Mouse (Mus musculus): ENCODE data around the gene Gjb6. TPM values are rescaled to one million over a fixed set of nuclear protein-coding genes. Genes with fewer than 3 reads are reported as not detected.

Gjb6 gene
- total and polyA plus RNA-seq, 3 experiments = not detected

- H3K27me3 ChIP-seq (replicated peaks) = no peaks in the 10 kb centered on the region
- no peaks in the 10 kb centered on the region for H3K79me2 ChIP-seq (replicated peaks; ENCODE audit: control insufficient read depth, extremely low read depth, insufficient read depth, poor library complexity, severe bottlenecking)
- H3K4me1 ChIP-seq (ENCODE audit: control insufficient read depth in 1 of 2, insufficient read depth in 2 of 2) = no peaks in the 10 kb centered on the region
- H3K9ac ChIP-seq (ENCODE audit: insufficient read depth, low read depth) = no peak overlapping the region
- DNase-seq (ENCODE audit: extremely low read depth) = no peak
- H3K36me3 ChIP-seq (replicated peaks in 1 of 2; ENCODE audit: control insufficient read depth in 1 of 2, insufficient read depth in 1 of 2, low read length in 1 of 2) = no peaks in the 10 kb centered on the region
- no peak overlapping the region for H3K4me3 ChIP-seq (replicated peaks in 1 of 3; ENCODE audit: low read depth in 2 of 3, low read length in 2 of 3, poor library complexity in 1 of 3)
- peaks cover 4% of the 10 kb centered on the region for H3K9me3 ChIP-seq (replicated peaks; ENCODE audit: low read length)
- H3K4me2 ChIP-seq (ENCODE audit: insufficient read depth, low read depth, poor library complexity, severe bottlenecking) = no peak overlapping the region
- H3K27ac ChIP-seq (ENCODE audit: insufficient read depth, low read depth) = no peak overlapping the region
- dilution Hi-C loops (cut with MboI; ENCODE audit: extremely low pct_ligation_motif_present, extremely low pct_unique_long_range_greater_than_20kb, low sequenced_read_pairs) (no loop called here), in situ Hi-C loops (cut with MboI; ENCODE audit: low pct_ligation_motif_present, low pct_unique_long_range_greater_than_20kb, low sequenced_read_pairs) (no loop called here)
- TF ChIP-seq ZC3H11A (IDR thresholded peaks at IDR 0.05; ENCODE audit: low read depth, low read length) = no peak
- TF ChIP-seq ZKSCAN1 (IDR thresholded peaks at IDR 0.05; ENCODE audit: borderline replicate concordance, low read depth, low read length) = no peak
- TF ChIP-seq MYC (IDR thresholded peaks at IDR 0.05; ENCODE audit: low read depth, low read length) = no peak
- no peak for TF ChIP-seq ETS1 (conservative IDR thresholded peaks at IDR 0.05; ENCODE audit: low read depth, low read length)
- no peak for TF ChIP-seq MAX (IDR thresholded peaks at IDR 0.05; ENCODE audit: low read length)
- TF ChIP-seq SMC3 (IDR thresholded peaks at IDR 0.05; ENCODE audit: low read depth, low read length) = no peak
- TF ChIP-seq TBP (conservative IDR thresholded peaks at IDR 0.05; ENCODE audit: low read depth, low read length) = no peak
- TF ChIP-seq JUN (IDR thresholded peaks at IDR 0.05; ENCODE audit: insufficient read depth, low read depth, low read length) = no peak
- no peak for TF ChIP-seq HCFC1 (IDR thresholded peaks at IDR 0.05; ENCODE audit: low read depth, low read length)
- TF ChIP-seq KAT2A (IDR thresholded peaks at IDR 0.05; ENCODE audit: insufficient replicate concordance, low read length) = no peak
- TF ChIP-seq ELF1 (IDR thresholded peaks at IDR 0.05; ENCODE audit: low read depth, low read length) = no peak
- no peak for TF ChIP-seq POLR2AphosphoS2 (IDR thresholded peaks at IDR 0.05; ENCODE audit: low read depth, low read length)
- TF ChIP-seq RCOR1 (conservative IDR thresholded peaks at IDR 0.05; ENCODE audit: low read depth, low read length) = no peak
- TF ChIP-seq TCF12 (IDR thresholded peaks at IDR 0.05; ENCODE audit: low read depth, low read length) = no peak
- no peak for TF ChIP-seq EP300 (IDR thresholded peaks at IDR 0.05; ENCODE audit: low read length)
- no peak for TF ChIP-seq MAFK (IDR thresholded peaks at IDR 0.05; ENCODE audit: insufficient replicate concordance, low read length)
- TF ChIP-seq CHD1 (IDR thresholded peaks at IDR 0.05; ENCODE audit: low read depth, low read length) = no peak
- no peak for TF ChIP-seq PAX5 (IDR thresholded peaks at IDR 0.05; ENCODE audit: low read length)
Observed at GRCm38 (mm10) chr14:57105721-57106120, 27.7 kb downstream of the Gjb6 start.

GRCm38 (mm10) chr14:57105111-57105510 lies 28.3 kb downstream of the Gjb6 start:
- Histone ChIP-seq H3K79me2 (replicated peaks; ENCODE audit: control insufficient read depth, extremely low read depth, insufficient read depth, poor library complexity, severe bottlenecking) (no peaks in the 10 kb centered on the region), H3K27me3 (replicated peaks) (no peaks in the 10 kb centered on the region), H3K27ac (ENCODE audit: insufficient read depth, low read depth) (no peak overlapping the region), H3K4me1 (ENCODE audit: control insufficient read depth in 1 of 2, insufficient read depth in 2 of 2) (no peaks in the 10 kb centered on the region), H3K36me3 (replicated peaks in 1 of 2; ENCODE audit: control insufficient read depth in 1 of 2, insufficient read depth in 1 of 2, low read length in 1 of 2) (no peaks in the 10 kb centered on the region), H3K9ac (ENCODE audit: insufficient read depth, low read depth) (no peak overlapping the region), H3K9me3 (replicated peaks; ENCODE audit: low read length) (peaks cover 4% of the 10 kb centered on the region), H3K4me3 (replicated peaks in 1 of 3; ENCODE audit: low read depth in 2 of 3, low read length in 2 of 3, poor library complexity in 1 of 3) (no peak overlapping the region), H3K4me2 (ENCODE audit: insufficient read depth, low read depth, poor library complexity, severe bottlenecking) (no peak overlapping the region)
- in situ Hi-C loops (cut with MboI; ENCODE audit: low pct_ligation_motif_present, low pct_unique_long_range_greater_than_20kb, low sequenced_read_pairs) = no loop called here
- TF ChIP-seq ZKSCAN1 (IDR thresholded peaks at IDR 0.05; ENCODE audit: borderline replicate concordance, low read depth, low read length) (no peak), SMC3 (IDR thresholded peaks at IDR 0.05; ENCODE audit: low read depth, low read length) (no peak), MAZ (IDR thresholded peaks at IDR 0.05; ENCODE audit: low read depth, low read length) (no peak), NELFE (IDR thresholded peaks at IDR 0.05; ENCODE audit: low read depth, low read length) (no peak), E2F4 (IDR thresholded peaks at IDR 0.05; ENCODE audit: insufficient replicate concordance, low read depth, low read length) (no peak), MAFK (IDR thresholded peaks at IDR 0.05; ENCODE audit: insufficient replicate concordance, low read length) (no peak), CHD1 (IDR thresholded peaks at IDR 0.05; ENCODE audit: low read depth, low read length) (no peak), KAT2A (IDR thresholded peaks at IDR 0.05; ENCODE audit: insufficient replicate concordance, low read length) (no peak), USF1 (IDR thresholded peaks at IDR 0.05; ENCODE audit: low read depth, low read length) (no peak), CHD2 (IDR thresholded peaks at IDR 0.05; ENCODE audit: low read length) (no peak), PAX5 (IDR thresholded peaks at IDR 0.05; ENCODE audit: low read length) (no peak), IRF4 (IDR thresholded peaks at IDR 0.05; ENCODE audit: low read depth, low read length) (no peak), MYC (IDR thresholded peaks at IDR 0.05; ENCODE audit: low read depth, low read length) (no peak)
- no peak for DNase-seq (ENCODE audit: extremely low read depth)
- dilution Hi-C loops (cut with MboI; ENCODE audit: extremely low pct_ligation_motif_present, extremely low pct_unique_long_range_greater_than_20kb, low sequenced_read_pairs) = no loop called here

Measured in CH12.LX (cell line).